Mouse (Mus musculus) limb, embryonic 13.5 days (tissue): ENCODE measurements around the gene Otogl. TPM values are rescaled to one million over a fixed set of nuclear protein-coding genes. Genes with fewer than 3 reads are reported as not detected.

Experiments
- ATAC-seq: fragments of 200-750 bp; cut with Nextera tagmentation; 2 replicates; pipeline ENCODE4 v1.8.0; 2017; ENCODE audit warnings: low read depth, moderate number of reproducible peaks, moderate TSS enrichment; ENCODE audit not compliant: low FRiP score
- H3K27ac ChIP-seq: fragments of 300-500 bp; sonication (generic); 2 replicates; pipeline ENCODE4 v1.5.1; 2015; ENCODE audit warnings: inconsistent platforms, mild to moderate bottlenecking, moderate library complexity
- H3K27me3 ChIP-seq: fragments of 300-500 bp; sonication (generic); 2 replicates; pipeline ENCODE4 v1.6.1; 2015; ENCODE audit warnings: mild to moderate bottlenecking, inconsistent platforms
- H3K36me3 ChIP-seq: fragments of 300-500 bp; sonication (generic); 2 replicates; pipeline ENCODE4 v1.6.1; 2015; ENCODE audit warnings: inconsistent platforms, mild to moderate bottlenecking, moderate library complexity
- H3K4me1 ChIP-seq: fragments of 300-500 bp; sonication (generic); 2 replicates; pipeline ENCODE4 v1.6.1; 2015; ENCODE audit warnings: inconsistent platforms
- H3K4me2 ChIP-seq: fragments of 300-500 bp; sonication (generic); replicated peaks from 2 replicates; pipeline ENCODE4 v1.6.1; 2015; ENCODE audit warnings: inconsistent platforms, mild to moderate bottlenecking, moderate library complexity
- H3K4me3 ChIP-seq: fragments of 300-500 bp; sonication (generic); 2 replicates; pipeline ENCODE4 v1.5.1; 2015; ENCODE audit warnings: moderate library complexity, mild to moderate bottlenecking, inconsistent platforms
- H3K9ac ChIP-seq: fragments of 300-500 bp; sonication (generic); 2 replicates; pipeline ENCODE4 v1.6.1; 2015; ENCODE audit warnings: mild to moderate bottlenecking, inconsistent platforms
- H3K9me3 ChIP-seq: fragments of 300-500 bp; sonication (generic); 2 replicates; pipeline ENCODE4 v1.6.1; 2016; ENCODE audit warnings: inconsistent platforms
- WGBS: fragments of 180-500 bp; shearing (Covaris S2); methylation state at CpG from one replicate; pipeline ENCODE4 v1.1.7; 2015; 5-methylcytosine and 5-hydroxymethylcytosine counted together
- polyA plus RNA-seq: library from polyadenylated mRNA; unstranded; fragments of >200 nt; fragmentation: Nextera tagmentation; extraction: Ambion mirVana; gene quantifications from 2 replicates; pipeline ENCODE4 v1.2.1, GENCODE M21; 2015

The Otogl gene
- polyA plus RNA-seq, 1 experiment from 2014 or later, result 0.31 TPM

- no peaks in the 10 kb centered on the region for H3K9me3 ChIP-seq
- H3K27ac ChIP-seq, result no peak overlapping the region
- H3K36me3 ChIP-seq, result no peaks in the 10 kb centered on the region
- WGBS, result 74% methylated on average over 2 of the region's 2 CpGs
- no peak overlapping the region for H3K4me2 ChIP-seq
- no peaks in the 10 kb centered on the region for H3K4me1 ChIP-seq
- no peaks in the 10 kb centered on the region for H3K27me3 ChIP-seq
- H3K9ac ChIP-seq, result no peak overlapping the region
- H3K4me3 ChIP-seq, result no peak overlapping the region
- ATAC-seq, result no peak
Measured at GRCm38 (mm10) chr10:107779548-107779947, 132.4 kb downstream of the Otogl start.

- H3K4me2 ChIP-seq, result no peak overlapping the region
- WGBS, result 75% methylated on average over 1 of the region's 1 CpGs
- no peaks in the 10 kb centered on the region for H3K4me1 ChIP-seq
Measured at GRCm38 (mm10) chr10:107759624-107760023, 152.3 kb downstream of the Otogl start.

GRCm38 (mm10) chr10:107753471-107753870 lies 158.5 kb downstream of the Otogl start:
- H3K36me3 ChIP-seq, result no peaks in the 10 kb centered on the region
- H3K4me2 ChIP-seq, result no peak overlapping the region
- no peaks in the 10 kb centered on the region for H3K27me3 ChIP-seq
- H3K4me1 ChIP-seq, result peaks cover 13% of the 10 kb centered on the region
- no peak overlapping the region for H3K27ac ChIP-seq
- ATAC-seq, result no peak
- H3K4me3 ChIP-seq, result no peak overlapping the region
- H3K9ac ChIP-seq, result no peak overlapping the region
- 90% methylated on average over 3 of the region's 3 CpGs for WGBS
- H3K9me3 ChIP-seq, result no peaks in the 10 kb centered on the region

More at GRCm38 (mm10) chr10:107759624-107760023, 152.3 kb downstream of the Otogl start:
- H3K9ac ChIP-seq, result no peak overlapping the region
- no peak for ATAC-seq
- no peaks in the 10 kb centered on the region for H3K9me3 ChIP-seq
- H3K27me3 ChIP-seq, result no peaks in the 10 kb centered on the region
- H3K36me3 ChIP-seq, result no peaks in the 10 kb centered on the region
- no peak overlapping the region for H3K27ac ChIP-seq
- H3K4me3 ChIP-seq, result no peak overlapping the region

GRCm38 (mm10) chr10:107752351-107753143 lies 159.4 kb downstream of the Otogl start:
- Histone ChIP-seq H3K9me3 (no peaks in the 10 kb centered on the region), H3K9ac (no peak overlapping the region), H3K36me3 (no peaks in the 10 kb centered on the region), H3K27me3 (no peaks in the 10 kb centered on the region), H3K4me3 (peak overlapping the region; percentile 20), H3K4me1 (peaks cover 13% of the 10 kb centered on the region), H3K27ac (no peak overlapping the region), H3K4me2 (peak overlapping the region; percentile 51)
- ATAC-seq, result peak; percentile 42; the same call in 1 of the 2 replicates
- WGBS, result 24% methylated on average over 15 of the region's 15 CpGs

- H3K9me3 ChIP-seq, result no peaks in the 10 kb centered on the region
- H3K27me3 ChIP-seq, result no peaks in the 10 kb centered on the region
- H3K4me2 ChIP-seq, result peak overlapping the region; percentile 51
- peak; percentile 37; the same call in 1 of the 2 replicates for ATAC-seq
- H3K9ac ChIP-seq, result no peak overlapping the region
- WGBS, result 29% methylated on average over 6 of the region's 6 CpGs
- no peaks in the 10 kb centered on the region for H3K36me3 ChIP-seq
- H3K27ac ChIP-seq, result no peak overlapping the region
- H3K4me1 ChIP-seq, result peaks cover 14% of the 10 kb centered on the region
- H3K4me3 ChIP-seq, result no peak overlapping the region
Measured at GRCm38 (mm10) chr10:107751944-107752343, 160.0 kb downstream of the Otogl start.

GRCm38 (mm10) chr10:107747566-107747965 lies 164.4 kb downstream of the Otogl start:
- H3K4me1 ChIP-seq, result peaks cover 11% of the 10 kb centered on the region
- no peak overlapping the region for H3K27ac ChIP-seq
- H3K4me2 ChIP-seq, result no peak overlapping the region
- no peak overlapping the region for H3K4me3 ChIP-seq
- 0 out of 2 replicates have a peak, but pooled peaks cover 3% of the 10 kb centered on the region for H3K27me3 ChIP-seq
- 21% methylated on average over 5 of the region's 5 CpGs for WGBS
- H3K36me3 ChIP-seq, result no peaks in the 10 kb centered on the region
- H3K9me3 ChIP-seq, result no peaks in the 10 kb centered on the region
- no peak overlapping the region for H3K9ac ChIP-seq
- no peak for ATAC-seq

GRCm38 (mm10) chr10:107746717-107747116 lies 165.2 kb downstream of the Otogl start:
- Histone ChIP-seq H3K4me3 (no peak overlapping the region), H3K4me2 (peak overlapping the region; percentile 23), H3K4me1 (peaks cover 3% of the 10 kb centered on the region; the same call in 1 of the 2 replicates), H3K9me3 (no peaks in the 10 kb centered on the region), H3K9ac (no peak overlapping the region; the same call in 1 of the 2 replicates), H3K27me3 (0 out of 2 replicates have a peak, but pooled peaks cover 3% of the 10 kb centered on the region), H3K36me3 (no peaks in the 10 kb centered on the region), H3K27ac (no peak overlapping the region)
- no peak for ATAC-seq
- 20% methylated on average over 9 of the region's 9 CpGs for WGBS

GRCm38 (mm10) chr10:107739815-107740214 lies 172.1 kb downstream of the Otogl start:
- H3K27ac ChIP-seq, result no peak overlapping the region
- H3K4me1 ChIP-seq, result peaks cover 9% of the 10 kb centered on the region; the same call in 1 of the 2 replicates
- H3K9ac ChIP-seq, result no peak overlapping the region
- no peak overlapping the region for H3K4me3 ChIP-seq
- peak; percentile 80 for ATAC-seq
- H3K27me3 ChIP-seq, result no peaks in the 10 kb centered on the region
- WGBS, result 25% methylated on average over 5 of the region's 5 CpGs
- H3K4me2 ChIP-seq, result no peak overlapping the region
- no peaks in the 10 kb centered on the region for H3K36me3 ChIP-seq
- no peaks in the 10 kb centered on the region for H3K9me3 ChIP-seq

GRCm38 (mm10) chr10:107737743-107738142 lies 174.2 kb downstream of the Otogl start:
- H3K4me3 ChIP-seq, result no peak overlapping the region
- H3K4me2 ChIP-seq, result no peak overlapping the region
- H3K4me1 ChIP-seq, result peaks cover 12% of the 10 kb centered on the region; the same call in 1 of the 2 replicates
- H3K36me3 ChIP-seq, result no peaks in the 10 kb centered on the region
- no peak for ATAC-seq
- H3K9me3 ChIP-seq, result no peaks in the 10 kb centered on the region
- H3K27me3 ChIP-seq, result no peaks in the 10 kb centered on the region
- H3K9ac ChIP-seq, result no peak overlapping the region
- 68% methylated on average over 6 of the region's 6 CpGs for WGBS
- no peak overlapping the region for H3K27ac ChIP-seq

GRCm38 (mm10) chr10:107735448-107735847 lies 176.5 kb downstream of the Otogl start:
- Histone ChIP-seq H3K27me3 (no peaks in the 10 kb centered on the region), H3K9me3 (no peaks in the 10 kb centered on the region), H3K27ac (no peak overlapping the region), H3K4me2 (no peak overlapping the region), H3K9ac (no peak overlapping the region), H3K4me1 (peaks cover 11% of the 10 kb centered on the region; the same call in 1 of the 2 replicates), H3K4me3 (no peak overlapping the region), H3K36me3 (no peaks in the 10 kb centered on the region)
- no peak for ATAC-seq
- WGBS, result 63% methylated on average over 7 of the region's 7 CpGs

- Histone ChIP-seq H3K9ac (no peak overlapping the region), H3K4me1 (0 out of 2 replicates have a peak, but pooled peaks cover 3% of the 10 kb centered on the region), H3K36me3 (no peaks in the 10 kb centered on the region), H3K9me3 (no peaks in the 10 kb centered on the region), H3K4me2 (no peak overlapping the region), H3K27ac (no peak overlapping the region), H3K4me3 (no peak overlapping the region), H3K27me3 (no peaks in the 10 kb centered on the region)
- ATAC-seq, result no peak
Measured at GRCm38 (mm10) chr10:107734327-107734726, 177.6 kb downstream of the Otogl start.

GRCm38 (mm10) chr10:107725631-107726030 lies 186.3 kb downstream of the Otogl start:
- no peak for ATAC-seq
- H3K9me3 ChIP-seq, result no peaks in the 10 kb centered on the region; the same call in 1 of the 2 replicates
- H3K4me1 ChIP-seq, result no peaks in the 10 kb centered on the region
- no peak overlapping the region for H3K9ac ChIP-seq
- H3K4me2 ChIP-seq, result no peak overlapping the region
- no peak overlapping the region for H3K27ac ChIP-seq
- H3K4me3 ChIP-seq, result no peak overlapping the region
- WGBS, result 64% methylated on average over 7 of the region's 7 CpGs
- H3K27me3 ChIP-seq, result no peaks in the 10 kb centered on the region
- no peaks in the 10 kb centered on the region for H3K36me3 ChIP-seq
